Mouse (Mus musculus) CH12.LX (cell line): ENCODE results near the gene Kiss1r.
"Not testable (repeated sequence)": the region's sequence is repeated elsewhere in the genome, so short reads cannot be mapped to it uniquely, and the experiment has no call there.

Source experiments
- CTCF ChIP-seq, 2 experiments: IDR thresholded peaks in 1 of 2; conservative IDR thresholded peaks in 1 of 2; 2 replicates each; pipeline ENCODE4 v1.5.1; 2011 to 2012; ENCODE audit warnings: low read depth in 2 of 2, low read length in 2 of 2, improper control_type of control experiment in 1 of 2, inconsistent platforms in 1 of 2, mild to moderate bottlenecking in 1 of 2, moderate library complexity in 1 of 2
- EP300 ChIP-seq: IDR thresholded peaks from 2 replicates; pipeline ENCODE4 v1.6.1; 2011; ENCODE audit warnings: low read length, improper control_type of control experiment
- JUN ChIP-seq: IDR thresholded peaks from 2 replicates; pipeline ENCODE4 v1.6.1; 2011; ENCODE audit warnings: low read depth, mild to moderate bottlenecking, low read length, improper control_type of control experiment, moderate library complexity; ENCODE audit not compliant: insufficient read depth
- MAX ChIP-seq: IDR thresholded peaks from 2 replicates; pipeline ENCODE4 v1.6.1; 2011; ENCODE audit warnings: low read length, improper control_type of control experiment
- NELFE ChIP-seq: IDR thresholded peaks from 2 replicates; pipeline ENCODE4 v1.6.1; 2011; ENCODE audit warnings: low read depth, low read length, improper control_type of control experiment
- POLR2A ChIP-seq: IDR thresholded peaks from 2 replicates; pipeline ENCODE4 v1.6.1; 2011; ENCODE audit warnings: low read depth, mild to moderate bottlenecking, improper control_type of control experiment, low read length
- UBTF ChIP-seq: IDR thresholded peaks from 2 replicates; pipeline ENCODE4 v1.6.1; 2012; ENCODE audit warnings: low read depth, mild to moderate bottlenecking, inconsistent platforms, low read length, improper control_type of control experiment, moderate library complexity
- ZC3H11A ChIP-seq: IDR thresholded peaks from 2 replicates; pipeline ENCODE4 v1.6.1; 2012; ENCODE audit warnings: low read depth, mild to moderate bottlenecking, inconsistent platforms, low read length, improper control_type of control experiment
- ZNF384 ChIP-seq: IDR thresholded peaks from 2 replicates; pipeline ENCODE4 v1.6.1; 2012; ENCODE audit warnings: low read depth, low read length, improper control_type of control experiment, inconsistent platforms

DNA sequence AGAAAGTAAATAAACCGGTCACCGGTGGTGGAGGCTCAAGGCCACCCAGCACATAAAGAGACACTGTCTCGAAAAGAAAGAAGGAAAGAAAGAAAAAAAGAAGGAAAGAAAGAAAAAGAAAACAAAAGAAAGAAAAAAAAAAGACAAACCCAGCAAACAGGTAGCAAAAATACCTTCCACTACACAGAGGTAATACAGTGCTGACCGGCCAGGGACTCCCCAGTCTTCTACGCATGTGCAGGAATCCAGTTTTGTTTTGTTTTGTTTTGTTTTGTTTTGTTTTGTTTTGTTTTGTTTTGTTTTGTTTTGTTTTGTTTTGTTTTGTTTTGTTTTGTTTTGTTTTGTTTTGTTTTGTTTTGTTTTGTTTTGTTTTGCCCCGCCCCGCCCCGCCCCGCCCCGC, 42.6 kb downstream of the Kiss1r start:
- not testable (repeated sequence) for TF ChIP-seq POLR2A; CTCF (conservative IDR thresholded peaks at IDR 0.05 in 1 of 2, IDR thresholded peaks at IDR 0.05 in 1 of 2; ENCODE audit: low read depth in 2 of 2, low read length in 2 of 2); NELFE; EP300; UBTF; JUN; ZNF384; MAX; ZC3H11A
